Mouse (Mus musculus): ENCODE results near the gene Scamp5. TPM values are rescaled to one million over a fixed set of nuclear protein-coding genes. Genes with fewer than 3 reads are reported as not detected.
A peak's percentile ranks its signal among the peaks of the same experiment; 100 is the strongest.
"Not testable (repeated sequence)": the region's sequence is repeated elsewhere in the genome, so short reads cannot be mapped to it uniquely, and the experiment has no call there.

Gene Scamp5
- total RNA-seq, 4 experiments from 2014 or later: 4.1 to 7.3 (median 6.5) TPM

GRCm38 (mm10) chr9:57452624-57453462 is 15.0 kb downstream of the Scamp5 start:
- no peak for DNase-seq (ENCODE audit: low spot score)

GRCm38 (mm10) chr9:57449715-57450114 is 18.1 kb downstream of the Scamp5 start:
- no peak for DNase-seq (ENCODE audit: low spot score)

GRCm38 (mm10) chr9:57440620-57441019 is 27.2 kb downstream of the Scamp5 start:
- no peak for DNase-seq (ENCODE audit: low spot score)

- peak; percentile 95 for DNase-seq (ENCODE audit: low spot score)
These were observed 28.2 kb downstream of the Scamp5 start, which contains the start of gene Ppcdc for GRCm38 (mm10) chr9:57439522-57440295. Ppcdc (minus strand) TSS chr9:57440124.

- DNase-seq (ENCODE audit: low spot score): no peak
These were observed 28.8 kb downstream of the Scamp5 start for GRCm38 (mm10) chr9:57439083-57439482.

- DNase-seq (ENCODE audit: low spot score): no peak
These were observed 29.8 kb downstream of the Scamp5 start for GRCm38 (mm10) chr9:57437896-57438614.

- DNase-seq (ENCODE audit: low spot score): no peak
These were observed 31.7 kb downstream of the Scamp5 start for GRCm38 (mm10) chr9:57436166-57436565.

GRCm38 (mm10) chr9:57434405-57435165 is 33.3 kb downstream of the Scamp5 start:
- DNase-seq (ENCODE audit: low spot score): no peak

- DNase-seq (ENCODE audit: low spot score): peak; percentile 88
These were observed 34.5 kb downstream of the Scamp5 start for GRCm38 (mm10) chr9:57433097-57434032.

GRCm38 (mm10) chr9:57432480-57432879 is 35.4 kb downstream of the Scamp5 start:
- no peak for DNase-seq (ENCODE audit: low spot score)

GRCm38 (mm10) chr9:57431202-57431601 is 36.7 kb downstream of the Scamp5 start:
- no peak for DNase-seq (ENCODE audit: low spot score)

- no peak for DNase-seq (ENCODE audit: low spot score)
These were observed 39.5 kb downstream of the Scamp5 start for GRCm38 (mm10) chr9:57428391-57428790.

GRCm38 (mm10) chr9:57427937-57428336 is 39.9 kb downstream of the Scamp5 start:
- DNase-seq (ENCODE audit: low spot score): no peak

GRCm38 (mm10) chr9:57427123-57427522 is 40.7 kb downstream of the Scamp5 start:
- not testable (repeated sequence) for DNase-seq (ENCODE audit: low spot score)

- no peak for DNase-seq (ENCODE audit: low spot score)
These were observed 42.7 kb downstream of the Scamp5 start for GRCm38 (mm10) chr9:57425116-57425515.

- DNase-seq (ENCODE audit: low spot score): no peak
These were observed 43.8 kb downstream of the Scamp5 start for GRCm38 (mm10) chr9:57424066-57424465.

- no peak for DNase-seq (ENCODE audit: low spot score)
These were observed 46.2 kb downstream of the Scamp5 start for GRCm38 (mm10) chr9:57421688-57422111.

- peak; percentile 81 for DNase-seq (ENCODE audit: low spot score)
These were observed 46.7 kb downstream of the Scamp5 start for GRCm38 (mm10) chr9:57421121-57421571.

GRCm38 (mm10) chr9:57420321-57421120 is 47.3 kb downstream of the Scamp5 start:
- DNase-seq (ENCODE audit: low spot score): peak; percentile 96

All from heart, adult 8-10 months (tissue).